Mouse (Mus musculus) T-cell, adult 2 months (primary cell): ENCODE measurements around the gene Spata4.
"Not testable (repeated sequence)": the region's sequence is repeated elsewhere in the genome, so short reads cannot be mapped to it uniquely, and the experiment has no call there.

Experiments used
- DNase-seq: peaks from one replicate; pipeline ENCODE4 v3.0.0; 2022; ENCODE audit warnings: low spot score

Gene Spata4

DNA sequence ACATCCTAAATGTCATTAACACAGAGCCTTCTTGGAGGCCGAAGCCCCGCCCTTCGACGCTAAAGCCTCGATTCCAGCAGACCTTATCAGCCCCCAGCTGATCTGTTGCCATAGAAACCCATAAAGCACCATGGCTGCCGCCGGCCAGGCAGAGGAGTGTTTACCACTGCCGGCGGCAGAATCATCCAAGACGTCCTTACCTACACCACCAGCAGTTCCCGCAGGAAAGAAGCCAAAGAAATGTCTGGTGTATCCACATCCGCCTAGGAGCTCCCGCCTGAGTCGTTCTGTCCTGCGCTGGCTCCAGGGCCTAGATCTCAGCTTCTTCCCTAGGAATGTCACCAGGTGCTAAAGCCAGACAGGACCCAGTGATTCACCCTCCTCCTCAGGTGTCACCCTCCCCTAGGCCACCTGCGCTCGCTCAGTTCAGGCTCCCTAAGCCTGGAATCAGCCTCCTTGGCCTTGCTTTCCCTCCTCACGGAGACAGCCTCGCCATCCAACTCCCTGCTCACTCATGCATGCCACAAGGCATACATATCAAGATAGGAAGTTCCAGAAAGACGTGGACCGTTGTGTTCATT, at the start of gene Spata4:
TSS of gene Spata4 (plus strand) at position 111 of the 581 bp plus-strand sequence.
- no peak for DNase-seq

DNA sequence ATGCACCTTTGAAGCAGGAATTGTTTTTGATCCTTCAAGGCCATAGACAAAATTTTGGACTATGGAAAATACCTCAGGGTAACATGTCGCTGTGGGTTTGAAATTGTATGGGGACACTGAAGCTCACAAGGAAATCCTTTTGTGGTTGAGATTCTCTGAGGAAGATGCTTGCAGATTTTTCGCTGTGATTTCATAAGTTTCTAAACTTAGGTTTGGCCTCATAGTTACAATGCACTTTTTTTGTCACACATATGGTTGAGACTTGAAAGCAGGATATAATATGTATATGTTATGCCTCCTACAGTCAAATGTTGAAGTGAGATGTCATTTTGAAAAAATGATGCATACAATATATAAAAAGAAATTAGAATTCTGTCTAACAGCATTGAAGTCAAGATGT, 45.7 kb upstream of the Spata4 start:
- no peak for DNase-seq

DNA sequence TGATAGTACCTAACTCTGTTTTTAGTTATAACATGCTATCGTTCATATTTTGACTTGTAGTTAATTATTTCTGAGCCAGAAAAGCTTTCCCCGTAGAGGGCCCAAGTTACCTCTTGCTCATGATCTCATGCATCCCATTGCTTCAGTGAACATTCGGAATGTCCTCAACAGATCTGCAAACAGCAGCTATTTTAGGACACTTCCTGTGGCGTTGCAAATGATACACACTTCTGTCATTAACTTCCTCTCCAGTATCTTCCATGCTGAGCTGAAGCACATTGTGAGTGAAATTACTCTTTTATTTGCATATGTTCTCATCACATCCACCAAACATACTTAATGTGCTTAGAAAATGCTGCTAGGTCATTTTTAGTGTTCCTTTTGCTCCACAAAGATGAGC, 38.4 kb upstream of the Spata4 start:
- no peak for DNase-seq

DNA sequence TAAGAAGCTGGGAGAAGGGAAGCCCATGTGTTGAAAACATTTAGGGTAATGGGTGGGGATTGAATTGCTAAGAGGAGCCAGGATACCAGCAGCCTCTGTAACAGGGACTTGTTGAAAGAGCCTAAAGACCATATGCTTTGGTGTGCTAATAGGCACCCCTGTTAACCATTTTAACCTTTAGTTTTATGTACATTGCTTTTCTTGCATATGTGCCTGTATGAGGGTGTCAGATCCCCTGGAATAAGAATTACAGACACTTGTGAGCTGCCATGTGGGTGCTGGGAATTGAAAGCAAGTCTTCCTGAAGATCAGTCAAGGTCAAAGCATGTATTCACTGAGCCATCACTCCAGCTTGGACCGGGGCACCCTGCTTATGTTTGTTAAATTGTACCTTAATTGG, 35.4 kb upstream of the Spata4 start:
- no peak for DNase-seq

DNA sequence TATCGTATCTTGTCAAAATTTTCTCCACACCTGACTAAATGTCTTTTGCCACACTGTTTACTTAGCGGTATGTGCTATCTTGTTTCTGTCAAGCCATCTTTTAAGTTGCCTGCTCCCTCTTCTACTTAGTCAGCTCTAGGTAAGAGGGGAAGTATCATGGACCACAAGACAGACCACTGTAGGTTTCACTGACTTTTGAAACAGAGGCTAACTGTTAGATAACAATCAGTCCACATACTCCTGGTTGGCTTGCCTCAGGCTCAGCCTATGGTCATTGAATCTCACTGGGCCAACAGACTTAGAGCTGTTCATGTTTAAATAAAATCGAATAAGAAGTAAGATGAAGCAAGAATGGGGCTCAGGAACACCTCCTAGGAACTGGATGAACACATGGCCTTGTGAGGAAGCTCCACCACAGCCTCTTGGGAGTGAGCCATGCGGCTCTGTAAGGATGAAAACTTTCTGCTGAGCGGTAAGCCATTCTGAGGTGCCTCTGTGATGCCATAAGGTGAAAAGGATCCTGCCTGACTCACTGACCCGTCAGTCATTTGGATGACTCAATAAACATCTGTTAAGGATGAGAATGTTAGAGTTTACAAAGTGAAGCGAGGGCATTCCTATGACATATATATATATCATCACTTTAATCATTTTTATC, 34.8 kb upstream of the Spata4 start:
- no peak for DNase-seq

DNA sequence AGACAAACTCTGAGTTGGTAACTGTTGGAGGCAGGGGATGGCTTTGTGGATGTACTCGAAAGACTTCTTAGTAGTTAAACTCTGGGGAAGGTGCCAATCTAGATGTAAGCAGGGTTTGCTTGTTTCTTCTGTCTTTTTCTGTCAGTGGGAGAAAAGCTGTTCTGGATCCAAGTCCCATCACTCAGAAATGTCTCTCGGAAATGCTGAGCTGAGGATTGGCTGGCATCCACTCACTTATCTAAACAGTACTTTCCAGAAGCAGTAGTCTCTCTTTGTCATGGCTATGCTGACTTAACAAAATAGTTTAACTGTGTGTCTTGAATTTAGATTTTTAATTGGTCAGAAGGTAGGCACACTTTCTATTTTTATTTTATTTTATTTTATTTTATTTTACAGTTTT, 33.4 kb upstream of the Spata4 start:
- no peak for DNase-seq

DNA sequence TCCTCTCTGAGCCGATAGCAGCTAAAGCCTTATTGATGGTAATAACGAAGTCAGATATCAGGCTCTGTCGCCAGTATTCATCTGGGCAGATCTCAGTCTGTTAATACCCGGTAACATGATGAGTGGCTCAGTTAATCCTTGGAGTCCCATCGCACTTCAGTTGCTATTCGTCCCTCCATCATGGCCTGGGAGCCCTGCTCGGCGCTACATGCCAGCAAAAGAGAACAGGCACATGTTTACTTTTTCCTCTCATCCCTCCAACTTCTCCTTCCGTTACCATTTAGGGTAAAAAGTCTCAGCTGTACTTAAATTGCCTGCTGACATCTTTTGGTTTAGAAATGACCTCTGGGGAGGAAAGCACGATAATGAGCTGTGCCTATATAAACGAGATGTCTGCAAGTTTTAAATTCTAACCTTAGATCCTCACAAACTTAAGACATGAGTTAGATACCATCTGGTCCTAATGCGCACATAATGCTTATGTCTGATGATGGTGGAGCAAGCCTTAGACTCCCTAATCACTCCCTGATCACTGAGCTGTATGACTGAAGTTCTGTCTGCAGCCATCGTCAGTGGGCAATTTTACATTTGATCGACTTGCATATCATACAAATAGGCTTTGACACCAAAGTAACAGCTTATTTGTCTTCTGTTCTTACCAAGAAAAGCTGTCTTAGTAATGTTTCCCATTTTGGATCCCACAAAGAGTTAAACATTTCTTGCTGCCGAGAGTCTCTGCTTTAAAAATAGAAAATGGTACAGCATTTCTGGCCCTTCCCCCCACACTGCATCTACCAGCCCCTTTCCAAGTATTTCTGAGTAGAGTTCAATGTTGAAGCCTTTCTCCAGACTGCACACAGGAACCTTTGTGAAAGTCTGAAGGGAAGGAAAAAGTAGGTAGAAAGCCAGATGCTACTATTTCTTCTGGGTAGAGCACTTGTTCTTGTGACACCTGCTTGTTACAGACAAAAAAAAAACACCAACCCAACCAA, 29.7 kb upstream of the Spata4 start:
- DNase-seq, result no peak

DNA sequence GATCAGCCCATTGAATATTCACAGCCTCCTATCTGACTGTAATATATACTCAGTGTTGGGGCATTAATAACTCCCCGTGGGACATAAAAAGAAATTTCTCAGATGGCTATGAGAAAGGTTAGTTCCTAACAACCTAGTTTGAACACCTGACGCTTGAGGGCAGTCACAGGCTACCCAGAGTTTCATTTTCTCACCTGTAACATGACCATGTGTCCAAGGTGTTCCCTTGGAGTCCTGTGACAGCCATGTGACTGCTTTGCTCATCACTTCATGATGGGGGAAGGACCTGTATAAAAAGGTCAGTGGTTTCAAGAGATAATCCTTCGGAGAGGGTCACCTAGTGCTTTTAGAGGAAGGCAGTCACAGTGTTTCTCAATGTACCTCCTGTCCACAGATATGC, 19.1 kb upstream of the Spata4 start:
- DNase-seq, result no peak

DNA sequence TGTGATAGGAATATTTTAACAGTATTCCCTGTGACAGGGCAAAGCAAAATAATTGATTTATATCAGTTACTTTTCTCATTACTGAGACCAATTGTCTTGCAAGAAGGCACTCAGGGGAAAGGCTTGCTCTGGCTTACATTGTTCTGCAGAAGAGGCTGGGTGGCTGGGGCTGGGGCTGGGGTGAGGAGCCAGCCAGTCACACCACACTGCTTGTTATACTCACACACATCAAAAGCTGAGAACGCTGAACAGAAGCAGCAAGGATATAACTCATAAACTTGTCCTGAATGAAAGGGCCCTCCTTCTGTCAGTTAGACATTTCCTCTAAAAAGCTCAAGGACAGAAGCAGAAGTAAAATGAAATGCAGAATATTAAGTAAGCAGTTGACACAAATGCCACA, 17.7 kb upstream of the Spata4 start:
- no peak for DNase-seq

DNA sequence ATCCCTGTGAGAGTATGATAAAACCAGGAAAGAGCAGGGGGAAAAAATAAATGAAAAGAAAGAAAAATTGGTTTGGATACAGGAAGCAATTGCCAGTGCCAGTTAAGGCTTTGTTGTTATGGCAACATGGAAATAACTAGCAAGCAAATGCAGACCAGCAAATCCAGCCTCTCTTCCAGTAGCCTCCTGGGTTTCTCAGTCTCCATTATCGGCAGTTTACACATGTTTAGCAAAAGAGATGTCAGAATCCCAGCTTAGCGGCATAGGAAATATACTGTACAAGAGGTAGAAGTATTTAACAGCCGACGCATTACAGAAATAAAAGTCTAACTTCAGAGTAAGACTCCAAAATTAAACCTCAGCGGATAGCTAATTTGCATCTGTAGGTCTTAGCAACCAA, 5.9 kb upstream of the Spata4 start:
- DNase-seq, result no peak

DNA sequence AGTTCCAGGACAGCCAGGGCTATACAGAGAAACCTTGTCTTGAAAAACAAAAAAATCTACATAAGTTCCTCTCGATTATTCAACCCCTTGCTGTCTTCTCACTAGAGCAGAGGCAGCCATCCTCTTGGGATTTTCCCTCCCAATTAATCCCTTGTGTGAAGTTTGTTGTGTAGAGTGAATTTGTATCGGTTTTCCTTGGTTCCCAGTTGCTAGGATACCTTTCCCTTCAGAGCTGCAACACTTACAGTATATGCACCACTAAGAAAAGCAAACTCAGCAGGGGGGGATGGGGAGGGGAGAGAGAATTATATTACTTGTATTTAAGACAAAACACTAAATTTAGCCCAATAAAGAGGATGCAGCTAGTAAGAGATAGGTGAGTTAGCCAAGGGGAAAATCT, 4.5 kb upstream of the Spata4 start:
- no peak for DNase-seq

DNA sequence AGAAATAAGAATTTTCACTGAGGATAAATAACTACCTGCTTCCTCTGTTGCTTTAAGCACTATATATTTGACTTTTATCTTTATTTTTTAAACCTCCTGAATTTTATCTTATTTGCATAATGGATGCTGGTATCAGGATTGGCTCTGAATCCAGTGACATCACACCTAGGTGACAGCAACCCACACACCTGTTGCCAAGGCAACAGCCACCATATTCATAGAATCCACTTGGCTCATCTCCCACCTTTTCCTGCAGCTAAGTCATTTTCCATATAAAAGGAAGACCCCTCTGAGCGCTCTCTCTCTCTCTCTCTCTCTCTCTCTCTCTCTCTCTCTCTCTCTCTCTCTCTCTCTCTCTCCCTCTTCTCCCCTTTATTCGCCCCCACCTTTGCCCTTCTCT, 3.6 kb upstream of the Spata4 start:
- no peak for DNase-seq

DNA sequence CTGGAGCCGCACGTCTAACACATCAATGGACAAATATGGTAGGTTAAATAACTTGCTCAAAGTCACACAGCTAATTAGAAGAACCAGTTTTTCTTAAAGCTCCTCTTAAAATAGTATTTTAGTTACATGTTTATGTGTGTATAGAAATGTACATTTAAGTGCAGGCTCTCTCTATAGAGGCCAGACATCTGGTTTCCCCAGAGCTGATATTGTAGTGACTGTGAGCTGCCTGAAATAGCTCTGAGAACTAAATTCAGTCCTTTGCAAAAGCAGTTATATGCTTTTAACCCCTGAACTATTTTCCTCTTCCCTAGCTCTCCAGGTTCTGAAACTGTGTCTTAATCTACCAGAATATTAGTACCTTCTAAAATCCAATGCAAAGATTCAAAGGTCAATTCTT, 3.2 kb upstream of the Spata4 start:
- no peak for DNase-seq

DNA sequence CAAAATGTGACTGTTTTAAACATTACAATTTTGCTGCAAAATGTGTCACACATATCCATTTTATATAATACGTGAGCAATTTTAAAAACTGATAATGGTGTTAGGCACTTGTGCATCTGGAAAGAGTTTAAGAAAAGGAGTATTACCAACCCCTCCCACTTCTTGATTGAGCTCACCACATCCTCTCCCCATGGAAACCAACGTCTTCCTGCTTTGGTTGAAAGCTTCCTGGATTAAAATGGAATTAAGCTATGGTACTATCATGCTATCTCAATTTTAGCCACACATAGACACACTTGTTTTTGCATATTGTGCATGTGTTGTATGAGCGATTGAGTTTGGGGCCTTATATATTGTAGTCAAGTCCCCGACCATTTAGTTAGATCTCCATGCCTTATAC, 2.9 kb downstream of the Spata4 start:
- no peak for DNase-seq

DNA sequence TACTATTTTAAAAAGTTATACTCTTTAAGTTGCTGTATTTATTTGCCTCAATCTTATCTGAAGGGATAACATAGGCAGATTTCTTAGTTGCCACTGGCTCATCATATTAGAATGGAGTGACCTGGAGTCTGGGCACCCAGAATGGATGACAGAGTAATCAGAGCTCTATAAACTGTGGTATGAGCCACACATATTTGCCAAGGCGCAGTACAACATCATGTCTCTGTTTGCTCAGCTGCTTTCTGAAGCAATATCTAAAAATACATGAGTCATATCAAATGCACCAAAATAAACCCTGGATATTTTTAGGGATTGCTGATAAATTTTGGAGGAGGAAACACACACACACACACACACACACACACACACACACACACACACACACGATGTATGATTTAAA, 8.8 kb downstream of the Spata4 start:
- DNase-seq, result no peak

DNA sequence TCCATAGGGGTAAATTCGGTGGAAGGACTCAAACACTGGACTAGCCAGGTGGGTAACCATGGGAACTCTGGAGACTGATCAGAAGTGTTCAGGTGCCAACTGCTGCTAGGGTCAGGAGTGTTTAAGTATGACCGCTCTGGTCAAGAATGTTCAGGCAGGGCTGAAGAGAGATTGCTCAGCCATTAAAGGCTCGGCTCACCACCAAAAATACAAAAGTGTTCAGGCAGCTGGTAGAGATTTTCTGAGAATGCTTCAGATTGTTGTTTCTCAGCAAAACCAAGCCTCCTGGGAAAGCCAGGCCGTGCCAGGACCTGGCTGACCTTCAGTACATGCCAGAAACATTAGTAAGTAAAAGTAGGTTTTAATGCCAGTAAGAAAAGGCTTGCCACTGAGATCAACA, 9.7 kb downstream of the Spata4 start:
- no peak for DNase-seq

DNA sequence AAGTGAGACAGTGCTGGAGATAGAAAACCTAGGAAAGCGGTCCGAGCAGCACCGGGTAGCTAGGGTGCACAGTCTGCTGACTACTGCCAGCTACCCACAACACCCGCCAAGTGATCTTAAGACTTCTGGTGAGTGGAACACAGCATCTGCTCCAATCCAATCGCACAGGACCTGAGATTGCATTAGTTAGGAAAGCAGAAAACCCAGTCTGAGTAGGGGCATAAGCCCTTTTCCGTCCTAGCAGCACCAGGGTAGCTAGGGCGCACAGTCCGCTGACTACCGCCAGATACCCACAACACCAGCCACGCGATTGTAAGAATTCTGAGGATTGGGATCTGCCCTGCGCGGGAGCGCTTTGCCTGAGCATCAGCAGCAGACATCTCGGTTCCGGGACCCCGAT, 16.1 kb downstream of the Spata4 start:
- DNase-seq, result not testable (repeated sequence)

DNA sequence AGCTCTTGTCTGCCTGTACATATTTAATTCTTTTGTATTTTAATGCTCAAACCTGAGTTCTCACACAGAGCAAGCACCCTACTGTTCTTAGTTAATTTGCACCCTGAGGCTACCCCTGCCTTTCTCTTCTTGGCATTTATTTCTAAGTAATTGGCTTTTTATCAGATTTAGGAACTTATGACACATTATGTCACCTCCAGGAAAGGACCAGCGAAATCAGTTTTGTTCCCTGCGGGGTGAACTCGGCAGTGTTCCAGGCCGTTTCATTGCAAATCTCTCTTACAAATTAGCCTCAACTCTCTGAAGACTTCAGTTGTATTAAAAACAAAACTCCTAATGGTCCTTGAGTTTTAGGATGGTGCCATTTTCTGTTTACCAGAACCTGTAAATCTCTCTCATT, 38.1 kb downstream of the Spata4 start:
- no peak for DNase-seq
